Mouse (Mus musculus) neutrophil, adult 65 days (primary cell): ENCODE results near the gene Zfp639. TPM values are rescaled to one million over a fixed set of nuclear protein-coding genes. Genes with fewer than 3 reads are reported as not detected.

ENCODE experiments used
- total RNA-seq: library from RNA; stranded (reverse); gene quantifications from 2 replicates; pipeline ENCODE4 v1.2.4, GENCODE M21; 2023

Gene Zfp639
- total RNA-seq = 8.7 and 14.3 TPM in 2 replicates

GRCm38 (mm10) chr3:32509496-32510374 lies at the start of gene Zfp639:
TSS of gene Zfp639 (plus strand) at chr3:32510259.

DNA sequence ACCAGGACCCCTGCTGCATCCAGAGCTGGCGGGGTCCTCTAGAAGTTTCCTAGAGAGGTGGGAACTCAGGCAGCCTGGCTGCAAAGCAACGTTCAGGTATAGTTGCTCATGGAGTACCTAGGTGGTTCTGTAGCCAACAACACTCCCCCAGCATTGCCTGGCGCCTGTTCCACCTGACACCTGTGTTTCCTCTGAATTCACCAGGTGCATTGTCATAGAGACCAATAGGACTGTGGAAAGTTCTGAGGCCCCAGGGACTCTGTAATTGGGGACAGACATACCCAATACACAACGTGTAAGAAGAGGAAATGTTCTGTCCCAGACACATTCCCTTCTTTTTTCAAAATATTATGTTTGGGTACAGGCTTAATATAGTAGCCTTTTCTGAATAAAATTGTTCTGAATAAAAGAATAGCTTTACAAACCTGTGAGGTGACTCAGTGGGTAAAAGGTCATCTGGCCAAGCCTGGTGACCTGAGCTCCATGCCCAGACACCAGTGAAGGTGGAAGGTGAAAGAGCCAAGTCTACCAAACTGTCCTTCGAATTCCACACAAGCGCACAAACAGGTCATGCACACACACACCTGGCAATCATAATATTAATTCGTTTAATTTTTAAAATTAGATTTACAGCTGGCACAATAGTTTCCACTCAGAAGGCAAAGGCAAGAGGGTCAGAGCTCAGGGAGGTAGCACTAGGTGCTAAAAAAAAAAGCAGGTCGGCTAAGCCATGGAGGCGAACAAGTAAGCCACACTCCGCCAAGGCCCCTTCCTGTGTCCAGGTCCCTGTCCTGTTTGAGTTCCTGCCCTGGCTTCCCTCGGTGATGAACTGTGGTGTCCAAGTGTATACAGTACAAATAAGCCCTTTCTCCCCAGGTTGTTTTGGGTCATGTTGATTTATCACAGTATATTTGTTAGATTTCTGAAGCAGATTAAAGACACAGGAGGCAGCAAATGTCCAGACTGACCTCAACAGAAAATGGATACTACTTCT lies 17.7 kb upstream of the Zfp639 start, which contains the start of gene Kcnmb3:
TSS of gene Kcnmb3 (minus strand) at position 135 of the 994 bp plus-strand sequence.

DNA sequence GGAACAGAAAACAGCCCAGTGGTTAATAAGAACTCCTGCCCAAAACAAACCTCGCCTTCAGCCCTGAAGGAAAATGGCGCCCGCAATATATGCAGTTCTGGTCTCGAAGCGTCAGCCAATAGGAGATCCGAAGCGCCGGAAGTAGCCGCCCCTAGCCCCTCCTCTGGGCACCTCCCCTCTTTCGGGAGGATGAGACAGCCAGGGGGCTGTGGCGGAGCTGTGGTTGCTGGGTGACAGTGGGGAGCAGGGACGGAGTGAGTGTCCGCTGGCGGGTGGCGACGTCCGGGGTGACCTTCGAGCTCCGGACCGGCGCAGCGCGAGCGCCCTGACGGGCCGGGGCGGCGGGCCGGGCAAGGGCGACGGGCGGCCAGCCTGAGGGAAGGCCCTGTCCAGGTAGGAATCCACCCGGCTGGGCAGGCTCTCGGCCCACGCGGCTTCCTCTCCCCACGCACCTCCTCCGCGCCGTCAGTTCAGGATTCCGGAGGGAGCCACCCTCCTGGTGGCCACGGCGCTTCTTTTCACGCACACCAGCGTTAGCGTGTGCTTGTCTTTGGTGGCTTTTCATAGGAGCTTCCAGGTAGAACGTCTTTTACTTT lies 19.3 kb downstream of the Zfp639 start, which contains the start of gene Mfn1:
TSS of gene Mfn1 (plus strand) at position 163 of the 596 bp plus-strand sequence.

Other genes starting within 250 kb of the Zfp639 start
- gene Zmat3, start 144.2 kb upstream of the Zfp639 start, total RNA-seq = 0.66 and 0.82 TPM in 2 replicates
- gene Pik3ca, start 112.6 kb upstream of the Zfp639 start, total RNA-seq = 24.6 and 28.4 TPM in 2 replicates
- not detected in 2 replicates for gene Kcnmb3, start 18.0 kb upstream of the Zfp639 start, total RNA-seq
- 15.9 and 35.3 TPM in 2 replicates for gene Mfn1, start 19.2 kb downstream of the Zfp639 start, total RNA-seq
- 7.3 and 10.7 TPM in 2 replicates for gene Gnb4, start 106.3 kb downstream of the Zfp639 start, total RNA-seq
- gene Actl6a, start 196.0 kb downstream of the Zfp639 start, total RNA-seq = 32.8 and 33.2 TPM in 2 replicates
- gene Ndufb5, start 226.7 kb downstream of the Zfp639 start, total RNA-seq = 40.8 and 49.1 TPM in 2 replicates
- gene Mrpl47, start 227.3 kb downstream of the Zfp639 start, total RNA-seq = 1.2 and 3.0 TPM in 2 replicates